Mouse (Mus musculus): ENCODE measurements at regions not wholly inside any gene's neighbourhood (a gene's known extent, or its start where the extent isn't known, plus 50 kb on each side); places are given as distances from the start of the nearest gene placed in this dataset.
A peak's percentile ranks its signal among the peaks of the same experiment; 100 is the strongest.

GRCm38 (mm10) chr9:61120531-61120930 lies 251.6 kb upstream of the Tle3 start:
- no peak for DNase-seq (ENCODE audit: low spot score in 2 of 2)
- intact Hi-C loops (cut with DNase I), result no loop called here

- intact Hi-C loops (cut with DNase I), result no loop called here
- peak in 1 of 2 experiments; percentile 14 for DNase-seq (ENCODE audit: low spot score in 2 of 2)
Measured at GRCm38 (mm10) chr9:61120931-61121391, 251.2 kb upstream of the Tle3 start.

DNA sequence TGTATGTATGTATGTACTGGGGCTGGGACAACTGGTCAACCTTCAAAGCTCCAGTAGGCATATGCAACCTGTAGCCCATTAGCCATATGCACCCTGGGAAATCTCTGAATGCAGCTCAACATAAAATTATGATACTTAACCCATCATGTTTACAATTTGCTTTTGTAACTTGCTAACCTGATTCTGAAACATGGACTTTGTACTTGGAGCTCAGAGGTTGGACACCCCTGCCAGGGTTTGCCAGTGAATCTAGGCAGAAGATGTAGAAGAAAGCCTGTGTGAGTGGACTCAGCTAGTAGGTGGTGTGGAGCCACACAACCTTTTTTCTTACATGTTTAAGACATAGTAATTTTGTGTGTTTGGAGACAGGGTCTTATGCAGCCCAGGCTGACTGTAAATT lies 248.7 kb upstream of the Tle3 start:
- DNase-seq (ENCODE audit: low spot score in 2 of 2), result no peak
- intact Hi-C loops (cut with DNase I), result no loop called here

- DNase-seq (ENCODE audit: low spot score in 2 of 2), result no peak
- intact Hi-C loops (cut with DNase I), result no loop called here
Measured at GRCm38 (mm10) chr9:61125769-61126168, 246.4 kb upstream of the Tle3 start.

GRCm38 (mm10) chr9:61128077-61128476 lies 244.1 kb upstream of the Tle3 start:
- intact Hi-C loops (cut with DNase I), result no loop called here
- no peak for DNase-seq (ENCODE audit: low spot score in 2 of 2)

GRCm38 (mm10) chr9:61129186-61129585 lies 243.0 kb upstream of the Tle3 start:
- DNase-seq (ENCODE audit: low spot score in 2 of 2), result no peak
- intact Hi-C loops (cut with DNase I), result no loop called here

GRCm38 (mm10) chr9:61130877-61131276 lies 241.3 kb upstream of the Tle3 start:
- DNase-seq (ENCODE audit: low spot score in 2 of 2), result no peak
- intact Hi-C loops (cut with DNase I), result no loop called here

- intact Hi-C loops (cut with DNase I), result no loop called here
- no peak for DNase-seq (ENCODE audit: low spot score in 2 of 2)
Measured at GRCm38 (mm10) chr9:61135263-61135882, 236.8 kb upstream of the Tle3 start.

GRCm38 (mm10) chr9:61135917-61136316 lies 236.2 kb upstream of the Tle3 start:
- intact Hi-C loops (cut with DNase I), result no loop called here
- DNase-seq (ENCODE audit: low spot score in 2 of 2), result no peak

DNA sequence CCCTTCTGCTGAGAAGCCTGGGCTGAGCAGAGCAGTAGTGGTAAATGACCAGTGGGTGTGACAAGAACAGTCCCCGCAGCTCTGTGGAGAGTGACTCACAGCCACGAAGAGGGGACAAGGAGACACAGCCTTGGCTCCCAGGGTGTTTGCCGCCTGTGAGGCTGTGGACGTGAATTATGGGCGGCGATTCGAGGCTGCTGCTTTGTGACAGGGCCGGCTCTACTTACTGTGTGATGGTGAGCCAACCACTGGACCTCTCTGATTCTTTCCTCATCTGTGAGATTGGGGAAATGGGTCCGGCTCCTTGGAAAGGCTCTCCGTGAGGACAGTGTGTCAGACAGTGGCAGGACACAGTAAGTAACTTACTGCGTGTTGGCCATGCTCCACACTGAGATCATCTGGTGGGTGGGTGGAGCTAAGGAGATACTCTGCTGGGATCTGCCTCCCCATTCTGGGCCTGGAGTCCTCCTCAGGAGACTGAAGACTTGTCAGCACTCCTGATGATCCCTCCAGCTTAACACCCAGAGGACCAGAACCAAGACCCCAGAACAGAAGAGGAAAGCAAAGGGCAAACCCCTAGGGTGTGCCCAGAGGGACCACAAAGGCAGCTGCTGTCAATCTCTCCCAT lies 233.3 kb upstream of the Tle3 start:
- peak in 1 of 2 experiments; percentile 48 for DNase-seq (ENCODE audit: low spot score in 2 of 2)
- intact Hi-C loops (cut with DNase I), result no loop called here

DNA sequence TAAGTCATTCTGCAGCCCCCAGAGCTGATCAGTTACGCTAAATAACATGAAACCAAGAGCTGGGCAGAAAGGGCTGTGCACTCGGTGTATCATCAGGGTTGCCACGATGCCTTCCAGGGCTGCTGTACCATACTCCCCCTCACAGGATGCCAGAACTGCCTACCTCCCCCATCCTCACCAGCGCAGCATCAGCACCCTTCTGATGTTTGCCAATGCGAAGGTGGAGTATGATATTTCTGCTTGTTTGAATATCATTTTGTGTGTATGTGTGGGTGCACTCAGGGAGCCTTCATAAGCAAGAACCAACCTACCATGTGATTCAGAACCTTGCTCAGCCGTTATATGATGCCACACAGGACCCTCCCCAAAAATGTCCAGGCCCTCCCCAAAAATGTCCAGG lies 229.1 kb upstream of the Tle3 start:
- intact Hi-C loops (cut with DNase I), result loop anchor here (2.0 kb wide), 2 partner anchors 68 to 136 kb away; no protein-coding TSS in a partner anchor
- peak in 1 of 2 experiments; percentile 74 for DNase-seq (ENCODE audit: low spot score in 2 of 2)

DNA sequence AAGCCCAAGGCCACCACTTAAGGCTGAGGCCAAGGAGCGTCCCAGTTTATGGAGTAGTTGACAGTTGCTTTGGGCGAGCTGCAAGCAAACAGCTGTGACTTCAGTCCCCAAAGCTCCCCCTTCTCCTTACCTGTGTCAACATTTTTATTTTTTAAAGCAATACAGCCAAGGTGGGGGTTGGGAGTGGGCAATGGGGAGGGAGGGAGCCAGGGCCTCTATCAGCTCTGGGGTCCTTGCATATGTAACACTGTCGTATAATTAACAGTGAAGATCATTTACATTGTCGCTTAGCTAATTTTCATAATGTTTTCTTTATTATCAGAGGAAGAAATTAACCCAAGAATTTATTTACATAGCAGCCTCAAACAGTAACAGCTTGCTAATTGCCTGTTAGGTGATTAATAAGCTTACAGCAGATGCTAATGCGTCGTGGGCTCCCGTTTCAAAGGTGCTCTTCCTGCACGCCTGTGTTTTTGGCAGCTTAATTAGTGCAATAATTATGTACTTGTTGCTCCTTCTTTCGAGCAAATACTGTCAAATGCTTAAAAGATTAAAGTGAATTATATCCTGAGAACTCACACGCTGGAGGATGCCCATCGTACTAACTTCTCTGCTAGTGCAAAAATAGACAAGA lies 227.4 kb upstream of the Tle3 start:
- intact Hi-C loops (cut with DNase I), result no loop called here

DNA sequence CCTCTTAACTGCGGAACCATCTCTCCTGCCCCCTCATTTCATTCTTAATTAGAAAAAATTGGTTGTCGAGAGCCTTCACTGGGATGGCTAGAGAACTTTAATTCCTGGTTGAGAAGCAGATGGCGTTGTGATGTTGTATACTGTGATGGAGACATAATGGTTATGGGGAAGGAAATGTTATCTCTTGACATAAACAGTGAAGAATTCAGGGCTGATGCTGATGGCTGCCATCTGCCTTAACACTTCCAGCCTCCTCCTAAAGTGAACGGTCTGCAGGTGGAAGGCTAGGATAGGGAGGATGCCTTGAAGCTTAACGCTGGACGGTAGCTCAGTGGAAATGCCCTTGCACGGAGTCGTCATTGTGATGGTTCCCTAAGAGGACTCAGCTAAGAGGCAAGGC lies 226.4 kb upstream of the Tle3 start:
- intact Hi-C loops (cut with DNase I), result no loop called here
- no peak for DNase-seq (ENCODE audit: low spot score in 2 of 2)

More for the DNA sequence above, 227.4 kb upstream of the Tle3 start:
- no peak for DNase-seq (ENCODE audit: low spot score in 2 of 2)

GRCm38 (mm10) chr9:61151201-61151600 lies 221.0 kb upstream of the Tle3 start:
- no peak for DNase-seq (ENCODE audit: low spot score in 2 of 2)
- intact Hi-C loops (cut with DNase I), result no loop called here

GRCm38 (mm10) chr9:61151901-61152337 lies 220.2 kb upstream of the Tle3 start:
- intact Hi-C loops (cut with DNase I), result no loop called here
- DNase-seq (ENCODE audit: low spot score in 2 of 2), result no peak

DNA sequence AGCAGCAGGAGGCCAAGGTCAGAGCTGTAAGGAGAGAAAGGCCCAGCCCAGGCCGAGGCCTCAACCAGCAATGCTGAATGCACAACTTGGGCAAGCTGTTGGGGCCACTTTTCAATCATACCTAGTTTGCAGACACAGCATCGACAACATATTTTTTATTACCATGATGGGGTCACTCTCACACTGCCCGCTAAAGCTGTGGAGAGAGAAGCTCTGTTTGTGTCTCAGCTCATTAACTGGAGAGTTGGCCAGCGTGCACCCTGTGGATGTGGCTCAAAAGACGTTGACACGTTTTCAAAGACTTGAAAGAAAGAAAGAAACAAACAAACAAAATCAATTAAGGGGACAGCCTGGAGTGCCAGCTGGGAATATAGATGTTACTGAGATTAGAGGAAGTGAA lies 217.4 kb upstream of the Tle3 start:
- DNase-seq (ENCODE audit: low spot score in 2 of 2), result no peak

DNA sequence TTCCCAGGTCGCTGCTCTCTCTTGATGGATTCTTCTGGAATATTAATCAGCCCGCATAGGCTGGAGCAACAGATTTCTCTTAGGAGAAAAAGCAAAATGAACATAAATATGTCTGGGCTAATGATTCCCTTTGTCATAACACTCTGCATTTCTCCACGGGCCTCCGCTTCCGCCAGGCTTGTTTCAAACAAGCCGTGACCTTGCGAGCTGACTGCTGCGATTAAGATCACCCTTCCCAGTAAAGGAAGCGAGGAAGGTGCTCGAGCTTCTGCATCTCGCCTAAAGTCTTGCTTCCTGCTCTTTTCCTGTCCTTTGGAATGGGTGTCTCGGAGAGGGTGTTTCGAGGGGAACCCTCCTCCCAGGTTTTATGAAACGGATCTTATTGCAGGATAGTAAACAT lies 216.3 kb upstream of the Tle3 start:
- intact Hi-C loops (cut with DNase I), result no loop called here

More for the DNA sequence above, 217.4 kb upstream of the Tle3 start:
- intact Hi-C loops (cut with DNase I), result no loop called here

GRCm38 (mm10) chr9:61158192-61158770 lies 213.9 kb upstream of the Tle3 start:
- no peak for DNase-seq (ENCODE audit: low spot score in 2 of 2)
- intact Hi-C loops (cut with DNase I), result no loop called here

More for the DNA sequence above, 216.3 kb upstream of the Tle3 start:
- no peak for DNase-seq (ENCODE audit: low spot score in 2 of 2)

GRCm38 (mm10) chr9:61159159-61159558 lies 213.0 kb upstream of the Tle3 start:
- no peak for DNase-seq (ENCODE audit: low spot score in 2 of 2)
- intact Hi-C loops (cut with DNase I), result no loop called here

GRCm38 (mm10) chr9:61159616-61160015 lies 212.6 kb upstream of the Tle3 start:
- intact Hi-C loops (cut with DNase I), result no loop called here
- DNase-seq (ENCODE audit: low spot score in 2 of 2), result no peak

DNA sequence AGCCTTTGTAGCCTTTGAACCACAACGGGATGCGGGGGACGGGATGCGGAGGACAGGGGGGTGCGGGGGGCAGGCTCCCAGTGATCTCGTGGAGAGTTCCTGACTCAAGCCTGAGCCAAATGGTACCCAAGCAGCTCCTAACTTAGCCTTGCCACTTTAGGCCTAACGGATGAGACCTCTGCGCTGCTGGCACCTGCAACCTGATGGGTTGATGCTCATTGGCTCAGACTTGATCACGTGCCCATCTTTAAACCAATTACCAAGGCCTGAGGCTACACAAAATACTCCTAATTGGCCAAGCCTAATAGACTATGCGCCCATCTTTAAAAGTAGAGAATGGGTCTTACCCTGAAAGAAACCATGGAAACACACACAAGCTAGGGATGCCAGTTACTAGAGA lies 209.3 kb upstream of the Tle3 start:
- DNase-seq (ENCODE audit: low spot score in 2 of 2), result no peak
- intact Hi-C loops (cut with DNase I), result no loop called here
